In the genomic region with DNA sequence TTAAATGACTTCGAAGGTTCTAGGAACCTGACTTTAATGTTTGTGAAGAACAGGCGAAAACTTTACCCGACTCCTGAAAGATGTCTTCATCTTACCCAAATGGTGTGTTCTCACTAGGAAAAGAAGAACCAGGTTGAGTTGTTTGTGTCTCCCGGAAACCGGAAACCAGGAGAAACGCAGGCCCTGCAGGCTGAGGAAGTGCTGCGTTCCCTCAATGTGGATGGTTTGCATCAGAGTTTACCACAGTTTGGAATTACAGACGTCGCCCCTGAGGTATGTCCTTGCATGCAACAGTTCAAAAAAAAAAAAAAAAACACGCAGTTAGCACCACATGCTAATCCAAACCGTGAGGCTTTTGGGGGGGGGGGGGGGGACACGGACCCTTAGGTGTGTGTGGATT, we compare ENCODE assay signal across 31 mouse cellular contexts. TPM values are rescaled to one million over a fixed set of nuclear protein-coding genes. Genes with fewer than 3 reads are reported as not detected.
A peak's percentile ranks its signal among the peaks of the same experiment; 100 is the strongest.
DNase-seq lines count a peak whose midpoint lies in the region; ATAC-seq lines count a peak whose summit lies in the region.
"Had no signal": no experiment of that assay in that cellular context is flagged by ENCODE, and none has a peak within 500 bp of the region (broad histone marks: within the 10 kb centered on the region; RNA-seq: fewer than 3 reads in every experiment).

No protein-coding gene starts in this region.

- ATAC-seq in common myeloid progenitor, adult 5-6 weeks (replicated peaks; ENCODE audit: low read depth, poor library complexity, severe bottlenecking), result 0 out of 2 replicates have a peak, but pooled peaks have one; percentile 22
- no peak for ATAC-seq in embryonic facial prominence, embryonic 11.5 days (replicated peaks; ENCODE audit: insufficient number of reproducible peaks, low FRiP score, low TSS enrichment, low read depth)
- peak; percentile 78 for ATAC-seq in megakaryocyte, adult 5-6 weeks (ENCODE audit: poor library complexity, severe bottlenecking)
- ATAC-seq: activated CD4-positive, CD25-positive, alpha-beta regulatory T cell, adult 4 months; CD4-positive, CD25-positive, alpha-beta regulatory T cell, adult 4 months; forebrain, embryonic 13.5 days; forebrain, embryonic 15.5 days; forebrain, postnatal 0 days; Patski had no signal

- no peak overlapping the region for H3K4me2 ChIP-seq in embryonic facial prominence, embryonic 11.5 days (ENCODE audit: low read depth, low read length)
- H3K4me2 ChIP-seq: embryonic facial prominence, embryonic 12.5 days; forebrain, embryonic 13.5 days; forebrain, embryonic 15.5 days had no signal

- no peaks in the 10 kb centered on the region for H3K27me3 ChIP-seq in embryonic facial prominence, embryonic 11.5 days (ENCODE audit: control insufficient read depth, insufficient read depth, low read length)
- H3K27me3 ChIP-seq: CH12.LX; embryonic facial prominence, embryonic 12.5 days; forebrain, embryonic 13.5 days; forebrain, embryonic 15.5 days; Patski had no signal

- H3K27ac ChIP-seq in embryonic facial prominence, embryonic 11.5 days (replicated peaks; ENCODE audit: low read depth, low read length), result no peak overlapping the region
- H3K27ac ChIP-seq: embryonic facial prominence, embryonic 12.5 days; forebrain, embryonic 13.5 days; forebrain, embryonic 15.5 days had no signal

- H3K36me3 ChIP-seq in embryonic facial prominence, embryonic 11.5 days (replicated peaks; ENCODE audit: control insufficient read depth, insufficient read depth, low read depth, low read length), result no peaks in the 10 kb centered on the region
- H3K36me3 ChIP-seq: embryonic facial prominence, embryonic 12.5 days; forebrain, embryonic 15.5 days; G1E had no signal

- DNase-seq in heart, adult 11 months, result peak; percentile 48
- no peak for DNase-seq in heart, postnatal 25 days (ENCODE audit: low spot score)
- DNase-seq in embryonic facial prominence, embryonic 11.5 days (ENCODE audit: low spot score), result peak; percentile 39
- DNase-seq in c-Kit-positive CD71-positive TER-119-positive erythroid progenitor cells, embryonic 14.5 days (ENCODE audit: low spot score), result no peak
- DNase-seq in urinary bladder, adult 2 months (ENCODE audit: low spot score), result no peak
- DNase-seq in heart, postnatal 10 days, result no peak
- DNase-seq: adrenal gland, adult 8-10 months; adrenal gland, postnatal 14 days; adrenal gland, postnatal 36 days; B cell, adult 2 months; cerebellum, adult 11 months; cerebellum, adult 18-20 months; cerebellum, adult 8-10 months; cerebellum, adult 9-11 months; cerebellum, postnatal 14 days; cerebellum, postnatal 36 days; forebrain, postnatal 0 days had no signal

- 57% methylated on average over 12 of the region's 12 CpGs for WGBS in embryonic facial prominence, embryonic 11.5 days

- intact Hi-C loops in heart, postnatal 25 days (cut with DNase I), result no loop called here
- intact Hi-C loops in heart, postnatal 10 days (cut with DNase I), result no loop called here

- no peak overlapping the region for H3K4me3 ChIP-seq in embryonic facial prominence, embryonic 11.5 days (ENCODE audit: low read depth, low read length)
- H3K4me3 ChIP-seq: embryonic facial prominence, embryonic 12.5 days; forebrain, embryonic 13.5 days; forebrain, embryonic 15.5 days had no signal

- no peak overlapping the region for H3K9ac ChIP-seq in embryonic facial prominence, embryonic 11.5 days (replicated peaks; ENCODE audit: low read length)
- H3K9ac ChIP-seq: embryonic facial prominence, embryonic 12.5 days; forebrain, embryonic 13.5 days; forebrain, embryonic 15.5 days; forebrain, postnatal 0 days had no signal

- no peaks in the 10 kb centered on the region for H3K9me3 ChIP-seq in embryonic facial prominence, embryonic 11.5 days (replicated peaks; ENCODE audit: control insufficient read depth, low read length)
- H3K9me3 ChIP-seq: embryonic facial prominence, embryonic 12.5 days; forebrain, embryonic 13.5 days; forebrain, embryonic 15.5 days had no signal

- H3K4me1 ChIP-seq in embryonic facial prominence, embryonic 11.5 days (ENCODE audit: control insufficient read depth, insufficient read depth, low read length), result no peaks in the 10 kb centered on the region
- H3K4me1 ChIP-seq: embryonic facial prominence, embryonic 12.5 days; forebrain, embryonic 13.5 days; forebrain, embryonic 15.5 days had no signal

RNA-seq across cellular contexts. Expression of a gene that starts 48.6 kb away (rescaled TPM):
- total RNA-seq in heart, postnatal 25 days (2021), result not detected
- not detected in 2 replicates for total RNA-seq in common myeloid progenitor, adult 5-6 weeks (2017)
- not detected in 2 replicates for polyA plus RNA-seq in embryonic facial prominence, embryonic 11.5 days (2014; fragmentation: Nextera tagmentation; extraction: Ambion mirVana)
- not detected in 2 replicates for total RNA-seq in megakaryocyte, adult 5-6 weeks (2015)
- total RNA-seq in megakaryocyte, adult 5-6 weeks (2017), result not detected in 2 replicates
- 0.10 and 0.19 TPM in 2 replicates for polyA plus RNA-seq in urinary bladder, adult 2 months (2012; rRNA removed)
- total RNA-seq in heart, postnatal 10 days (2021), result not detected
- total RNA-seq: adrenal gland, adult 18-20 months; adrenal gland, adult 8-10 months; adrenal gland, postnatal 14 days; adrenal gland, postnatal 36 days; CH12.LX; forebrain, postnatal 0 days; G1E had no signal
- polyA plus RNA-seq: activated CD4-positive, CD25-positive, alpha-beta regulatory T cell, adult 4 months; cortical plate, adult 2 months; embryonic facial prominence, embryonic 12.5 days; embryonic facial prominence, embryonic 14.5 days; forebrain, embryonic 11.5 days; forebrain, embryonic 13.5 days; forebrain, postnatal 0 days; G1E; Patski had no signal

Comparison
In these comparisons a context has a peak if more than half of its experiments do, and no peak if none do; other contexts are left out.
1. DNase-seq: peak in heart, adult 11 months (single experiment) and embryonic facial prominence, embryonic 11.5 days (single experiment); none in heart, postnatal 25 days (single experiment), c-Kit-positive CD71-positive TER-119-positive erythroid progenitor cells, embryonic 14.5 days (single experiment), urinary bladder, adult 2 months (single experiment) and heart, postnatal 10 days (0 of 2).